Mouse (Mus musculus) cerebellum, adult 2 months (tissue): ENCODE results near the gene Kctd20.

Experiments
- CTCF ChIP-seq: fragments of 200-500 bp; IDR thresholded peaks from 2 replicates; pipeline ENCODE4 v1.5.1; 2011; ENCODE audit warnings: low read depth, mild to moderate bottlenecking, control low read depth, low read length, moderate library complexity, borderline replicate concordance; ENCODE audit not compliant: insufficient read depth
- POLR2A ChIP-seq: fragments of 200-500 bp; IDR thresholded peaks from 2 replicates; pipeline ENCODE4 v1.6.1; 2011; ENCODE audit warnings: low read length, control low read depth, borderline replicate concordance; ENCODE audit not compliant: insufficient read depth

- TF ChIP-seq CTCF (no peak), POLR2A (no peak)
These were observed 38.3 kb downstream of the Kctd20 start for GRCm38 (mm10) chr17:28990060-28990459.
